Mouse (Mus musculus) Patski (cell line): ENCODE measurements around the gene Hoxc11. TPM values are rescaled to one million over a fixed set of nuclear protein-coding genes. Genes with fewer than 3 reads are reported as not detected.

ENCODE experiments used
- ATAC-seq: fragments of 100-300 bp; one replicate; pipeline ENCODE4 v1.8.0; 2021
- CTCF ChIA-PET: fragments of 350-600 bp; sonication (Branson Sonifier 250); formaldehyde crosslinking; loops from one replicate; lab custom pipeline; 2022; ENCODE audit warnings: inconsistent platforms; lab: Charles Lee
- POLR2A ChIA-PET: fragments of 350-600 bp; sonication (Branson Sonifier 250); formaldehyde crosslinking; loops from one replicate; lab custom pipeline; 2022; ENCODE audit warnings: antibody characterized with exemption, inconsistent platforms; lab: Charles Lee
- DNase-seq: peaks from one replicate; pipeline ENCODE4 v3.0.0-alpha.2; 2011; ENCODE audit warnings: low read depth, low spot score
- H3K27me3 ChIP-seq: fragments of 371-371 bp; one replicate; pipeline ENCODE4 v1.5.1; 2021
- CTCF ChIP-seq: fragments of 100-300 bp; IDR thresholded peaks from one replicate; pipeline ENCODE4 v1.5.1; 2021
- in situ Hi-C: fragments of 300-500 bp; cut with MboI; formaldehyde crosslinking; loops from 3 replicates; pipeline ENCODE4 v1.11.1; 2018; ENCODE audit warnings: low pct_unique_long_range_greater_than_20kb, mixed read lengths
- polyA plus RNA-seq: library from polyadenylated mRNA; unstranded; gene quantifications from one replicate; pipeline ENCODE4 v1.2.3, GENCODE M21; 2021

Gene Hoxc11
- polyA plus RNA-seq, 1 experiment from 2014 or later = not detected

DNA sequence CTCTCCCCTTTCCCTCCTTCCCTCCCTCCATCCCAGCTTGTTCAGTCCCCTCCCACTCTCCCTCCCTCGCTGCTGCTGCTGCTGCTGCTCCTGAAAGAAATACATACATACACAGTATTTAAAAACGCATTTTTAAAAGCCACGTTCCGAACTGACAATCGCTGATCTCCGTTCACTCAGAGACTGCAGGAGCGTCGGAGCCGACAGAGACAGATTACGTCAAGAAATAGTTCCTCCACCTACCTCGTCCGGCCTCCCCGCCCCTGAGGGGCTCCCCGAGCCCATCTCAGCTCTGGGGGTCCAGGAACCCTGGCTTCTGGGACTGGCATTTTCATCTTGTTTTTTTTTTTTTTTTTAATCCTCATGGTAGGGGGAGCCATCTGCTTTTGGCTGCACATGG lies 26.7 kb downstream of the Hoxc11 start:
- CTCF ChIA-PET = interaction anchor here (1.1 to 8.2 kb wide), 4 partner anchors 15 to 348 kb away, joined by 3 to 63 read pairs (median 8); partner anchors contain the start of gene Hoxc10
- in situ Hi-C loops = loop anchor here (10.0 kb wide), 1 partner anchor 334 kb away; the partner anchor contains the start of gene Gpr84
- POLR2A ChIA-PET = interaction anchor here (2.1 kb wide), 1 partner anchor 14 kb away, joined by 10 read pairs; the partner anchor contains the start of genes Hoxc10 and Hoxc5
- ATAC-seq = no peak
- TF ChIP-seq CTCF = no peak
- DNase-seq = no peak
- no peaks in the 10 kb centered on the region for H3K27me3 ChIP-seq

DNA sequence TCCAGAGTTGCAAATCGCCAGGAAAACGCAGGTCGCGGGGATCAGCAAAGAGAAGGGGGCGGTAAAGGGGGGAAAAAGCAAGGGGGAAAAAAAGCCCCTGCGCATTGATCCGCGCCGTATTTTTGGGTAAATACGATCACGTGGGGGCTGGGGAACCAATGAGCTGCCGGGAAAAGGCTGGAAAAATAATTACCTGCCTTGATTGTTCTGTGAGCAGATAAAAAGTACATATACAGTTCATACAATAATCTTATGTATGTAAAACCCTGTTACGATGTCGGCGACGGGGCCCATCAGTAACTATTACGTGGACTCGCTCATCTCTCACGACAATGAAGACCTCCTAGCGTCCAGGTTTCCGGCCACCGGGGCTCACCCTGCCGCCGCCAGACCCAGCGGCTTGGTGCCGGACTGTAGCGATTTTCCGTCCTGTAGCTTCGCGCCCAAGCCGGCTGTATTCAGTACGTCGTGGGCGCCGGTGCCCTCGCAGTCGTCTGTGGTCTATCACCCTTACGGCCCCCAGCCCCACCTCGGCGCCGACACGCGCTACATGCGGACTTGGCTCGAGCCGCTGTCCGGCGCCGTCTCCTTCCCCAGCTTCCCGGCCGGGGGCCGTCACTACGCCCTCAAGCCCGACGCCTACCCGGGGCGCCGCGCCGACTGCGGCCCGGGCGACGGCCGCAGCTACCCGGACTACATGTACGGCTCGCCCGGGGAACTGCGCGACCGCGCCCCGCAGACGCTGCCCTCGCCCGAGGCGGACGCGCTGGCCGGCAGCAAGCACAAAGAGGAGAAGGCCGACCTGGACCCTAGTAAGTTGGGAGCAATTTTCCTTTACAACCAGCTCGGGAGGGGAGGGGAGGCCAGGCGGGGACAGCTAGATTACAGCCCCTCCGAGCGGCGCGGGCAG lies 27.4 kb downstream of the Hoxc11 start:
- ChIA-PET POLR2A (interaction anchor here (1.0 kb wide), 1 partner anchor 112 kb away, joined by 3 read pairs; no protein-coding TSS in a partner anchor), CTCF (interaction anchor here (0.9 to 8.2 kb wide), 5 partner anchors 15 to 197 kb away, joined by 3 to 63 read pairs (median 3); partner anchors contain the start of gene Hoxc10)
- no peak for TF ChIP-seq CTCF
- H3K27me3 ChIP-seq = no peaks in the 10 kb centered on the region
- ATAC-seq = peak; percentile 28
- no peak for DNase-seq
- in situ Hi-C loops = loop anchor here (10.0 kb wide), 1 partner anchor 333 kb away; the partner anchor contains the start of gene Gpr84

DNA sequence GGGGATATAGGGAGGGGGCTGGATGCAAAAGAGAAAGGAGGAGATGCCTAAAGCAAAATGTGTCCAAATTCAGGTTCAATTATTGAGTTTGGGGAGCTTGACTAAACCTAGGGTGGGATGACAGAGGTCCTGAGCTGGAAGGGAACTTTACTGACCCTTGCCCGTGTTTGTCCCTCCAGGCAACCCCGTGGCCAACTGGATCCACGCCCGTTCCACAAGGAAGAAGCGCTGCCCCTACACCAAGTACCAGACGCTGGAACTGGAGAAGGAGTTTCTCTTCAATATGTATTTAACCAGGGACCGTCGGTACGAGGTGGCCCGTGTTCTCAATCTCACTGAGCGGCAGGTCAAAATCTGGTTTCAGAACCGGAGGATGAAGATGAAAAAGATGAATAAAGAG lies 29.5 kb downstream of the Hoxc11 start:
- DNase-seq (no peak), ATAC-seq (no peak)
- no peak for TF ChIP-seq CTCF
- ChIA-PET CTCF (interaction anchor here (1.2 to 8.2 kb wide), 2 partner anchors 181 to 195 kb away, joined by 5 to 63 read pairs; no protein-coding TSS in a partner anchor), POLR2A (no interaction called here)
- H3K27me3 ChIP-seq = no peaks in the 10 kb centered on the region
- in situ Hi-C loops = loop anchor here (10.0 kb wide), 1 partner anchor 331 kb away; the partner anchor contains the start of gene Gpr84

DNA sequence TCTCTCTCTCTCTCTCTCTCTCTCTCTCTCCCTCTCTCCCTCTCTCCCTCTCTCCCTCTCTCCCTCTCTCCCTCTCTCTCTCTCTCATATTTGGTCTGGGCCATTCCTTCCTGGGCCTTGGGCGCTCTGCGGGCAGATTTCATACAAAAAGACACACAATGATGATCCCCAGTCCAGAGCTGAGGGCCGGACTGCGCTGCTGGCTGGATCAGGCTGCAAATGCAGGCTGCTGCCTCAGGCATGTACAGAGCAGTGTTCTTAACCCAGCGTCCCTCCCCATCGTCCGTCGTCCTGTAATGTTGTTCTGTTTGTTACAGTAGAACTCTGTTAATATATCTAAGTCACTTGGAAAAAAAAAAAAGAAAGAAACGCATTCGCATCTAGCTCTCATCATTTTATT lies 30.3 kb downstream of the Hoxc11 start:
- ChIA-PET CTCF (interaction anchor here (1.1 to 8.2 kb wide), 2 partner anchors 18 to 194 kb away, joined by 3 to 63 read pairs; partner anchors contain the start of genes Hoxc10 and Hoxc5), POLR2A (interaction anchor here (0.6 kb wide), 1 partner anchor 94 kb away, joined by 5 read pairs; no protein-coding TSS in a partner anchor)
- no peak for DNase-seq
- no peak for ATAC-seq
- TF ChIP-seq CTCF = no peak
- in situ Hi-C loops = loop anchor here (10.0 kb wide), 1 partner anchor 330 kb away; the partner anchor contains the start of gene Gpr84
- H3K27me3 ChIP-seq = no peaks in the 10 kb centered on the region

DNA sequence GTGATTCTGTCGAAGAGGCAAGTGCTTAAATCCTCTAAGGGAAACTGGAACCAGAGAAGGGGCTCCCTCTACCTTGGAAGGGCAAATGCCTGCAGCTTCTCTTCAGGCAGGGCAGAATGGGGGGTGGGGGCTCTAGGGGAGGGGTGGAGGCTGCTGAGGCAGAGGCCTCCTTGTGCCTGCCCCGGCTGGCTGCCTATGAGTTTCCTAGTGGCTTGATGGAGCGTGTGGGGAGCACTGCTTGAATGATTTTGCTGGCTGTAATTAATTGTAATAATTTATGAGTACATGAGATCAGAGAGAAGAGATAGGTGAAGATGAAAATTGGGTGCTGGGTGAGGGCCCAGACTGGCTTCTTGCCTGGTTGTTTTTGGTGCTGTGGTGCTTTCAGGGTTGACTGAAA lies 30.7 kb downstream of the Hoxc11 start:
- in situ Hi-C loops = loop anchor here (5.0 to 10.0 kb wide), 2 partner anchors 187 to 330 kb away; partner anchors contain the start of gene Gpr84
- POLR2A ChIA-PET = interaction anchor here (0.6 kb wide), 1 partner anchor 93 kb away, joined by 5 read pairs; no protein-coding TSS in a partner anchor
- no peak for TF ChIP-seq CTCF
- ATAC-seq (no peak), DNase-seq (no peak)
- CTCF ChIA-PET = interaction anchor here (1.0 to 8.2 kb wide), 4 partner anchors 18 to 194 kb away, joined by 3 to 63 read pairs (median 18); partner anchors contain the start of genes Hoxc10 and Hoxc5
- no peaks in the 10 kb centered on the region for H3K27me3 ChIP-seq

DNA sequence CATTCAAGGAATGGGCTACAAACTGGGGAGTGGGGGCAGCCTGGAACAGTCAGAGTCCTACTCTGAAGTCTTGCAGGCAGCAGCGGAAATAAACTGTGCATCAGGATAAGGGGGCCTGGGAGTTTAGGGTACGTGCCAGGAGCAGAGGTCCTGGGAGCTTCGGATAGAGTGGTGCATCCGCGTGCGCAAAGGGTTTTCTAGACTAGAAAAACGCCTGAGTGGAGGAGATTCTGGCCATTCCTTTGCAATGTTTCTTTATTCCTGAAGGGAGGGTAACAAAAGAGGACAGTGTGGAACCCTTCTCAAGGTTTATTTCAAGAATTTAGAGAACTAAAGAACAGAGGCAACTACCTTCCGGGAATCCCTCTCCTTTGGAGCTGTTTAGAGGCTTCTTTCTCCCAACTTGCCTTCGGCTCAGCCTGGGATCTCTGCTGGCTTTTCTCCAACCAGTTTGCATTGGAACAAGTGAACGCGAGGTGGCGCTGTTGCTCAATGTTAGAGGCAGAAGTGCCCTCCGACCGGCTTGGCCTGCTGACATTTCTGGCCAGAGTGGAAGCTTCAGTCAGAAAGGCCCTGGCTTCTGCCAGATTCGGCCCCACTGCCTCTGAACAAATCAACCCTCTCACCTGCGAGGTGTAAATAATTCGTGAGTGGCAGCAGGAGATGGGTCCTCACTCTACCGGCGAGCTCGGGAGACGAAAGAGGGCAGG lies 33.1 kb downstream of the Hoxc11 start:
- POLR2A ChIA-PET = interaction anchor here (0.6 to 0.8 kb wide), 2 partner anchors 12 to 135 kb away, joined by 3 read pairs; no protein-coding TSS in a partner anchor
- TF ChIP-seq CTCF = peak; percentile 95
- CTCF ChIA-PET = interaction anchor here (0.6 to 3.9 kb wide), 17 partner anchors 10 to 605 kb away, joined by 3 to 31 read pairs (median 4); partner anchors contain the start of genes Hoxc10 and Hoxc6
- H3K27me3 ChIP-seq = peaks cover 4% of the 10 kb centered on the region
- ATAC-seq = peak; percentile 61
- no peak for DNase-seq
- in situ Hi-C loops = loop anchor here (5.0 to 10.0 kb wide), 2 partner anchors 185 to 328 kb away; partner anchors contain the start of gene Gpr84

DNA sequence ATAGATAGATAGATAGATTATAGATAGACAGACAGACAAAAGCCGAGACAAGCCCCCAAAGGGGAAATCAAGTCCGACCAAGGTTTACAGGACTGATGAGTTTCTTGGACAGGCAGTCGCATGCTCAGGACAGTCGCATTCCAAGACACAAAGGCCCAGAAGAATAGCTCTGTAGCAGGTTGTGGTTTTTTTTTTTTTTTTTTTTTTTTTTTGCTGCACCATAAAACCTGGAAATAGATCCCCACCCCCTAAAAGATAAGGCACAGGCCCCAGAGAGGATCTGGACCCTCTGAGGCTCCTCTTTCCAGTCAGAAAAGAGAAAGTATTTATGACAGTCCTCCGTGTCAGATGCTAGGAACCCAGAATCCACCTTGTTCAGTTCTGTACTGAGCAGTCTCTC lies 33.9 kb downstream of the Hoxc11 start:
- no peak for TF ChIP-seq CTCF
- no peak for ATAC-seq
- POLR2A ChIA-PET = interaction anchor here (0.6 kb wide), 1 partner anchor 134 kb away, joined by 3 read pairs; no protein-coding TSS in a partner anchor
- DNase-seq = no peak
- in situ Hi-C loops = loop anchor here (5.0 to 10.0 kb wide), 2 partner anchors 184 to 327 kb away; partner anchors contain the start of gene Gpr84
- peaks cover 4% of the 10 kb centered on the region for H3K27me3 ChIP-seq
- CTCF ChIA-PET = interaction anchor here (0.6 to 3.9 kb wide), 17 partner anchors 9 to 606 kb away, joined by 3 to 31 read pairs (median 4); partner anchors contain the start of genes Hoxc10 and Hoxc6

DNA sequence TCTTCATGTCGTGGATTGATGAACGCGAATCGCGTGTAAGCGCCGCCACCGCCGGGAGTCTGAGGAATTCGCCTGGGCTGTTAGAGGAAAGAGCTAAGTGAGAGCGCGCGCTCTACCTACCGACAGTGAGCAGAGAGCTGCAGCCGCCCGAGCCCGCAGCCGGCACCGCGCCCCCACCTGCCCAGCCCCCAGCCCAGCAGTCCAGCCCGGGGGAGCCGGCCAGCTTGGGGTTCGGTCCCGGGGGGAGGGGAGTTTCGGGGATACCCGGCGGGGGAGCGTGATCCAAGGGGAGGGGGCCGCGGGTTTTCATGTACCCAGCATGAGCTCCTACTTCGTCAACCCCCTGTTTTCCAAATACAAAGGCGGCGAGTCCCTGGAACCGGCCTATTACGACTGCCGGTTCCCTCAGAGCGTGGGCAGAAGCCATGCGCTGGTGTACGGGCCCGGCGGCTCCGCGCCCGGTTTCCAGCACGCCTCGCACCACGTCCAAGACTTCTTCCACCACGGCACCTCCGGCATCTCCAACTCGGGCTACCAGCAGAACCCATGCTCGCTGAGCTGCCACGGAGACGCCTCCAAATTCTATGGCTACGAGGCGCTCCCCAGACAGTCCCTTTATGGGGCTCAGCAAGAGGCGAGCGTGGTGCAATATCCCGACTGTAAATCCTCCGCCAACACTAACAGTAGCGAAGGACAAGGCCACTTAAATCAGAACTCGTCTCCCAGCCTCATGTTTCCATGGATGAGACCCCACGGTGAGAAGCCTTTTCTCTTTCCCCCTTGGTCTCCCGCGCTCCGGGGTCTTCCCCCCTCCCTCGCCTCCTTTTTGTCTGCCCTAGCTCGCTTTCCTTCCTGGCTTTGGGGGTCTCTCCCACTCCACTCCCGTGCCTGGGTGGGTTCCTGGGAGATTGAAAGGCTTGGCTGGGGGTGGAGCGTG lies 36.5 kb downstream of the Hoxc11 start, which contains the start of gene Hoxc8:
Hoxc8 (plus strand) TSS at position 147 of the 937 bp plus-strand sequence.
- no peak for DNase-seq
- TF ChIP-seq CTCF = no peak
- peaks cover 4% of the 10 kb centered on the region for H3K27me3 ChIP-seq
- in situ Hi-C loops = no loop called here
- CTCF ChIA-PET = interaction anchor here (1.1 to 1.3 kb wide), 3 partner anchors 175 to 187 kb away, joined by 3 to 5 read pairs (median 5); no protein-coding TSS in a partner anchor
- POLR2A ChIA-PET = interaction anchor here (0.6 kb wide), 1 partner anchor 24 kb away, joined by 3 read pairs; the partner anchor contains the start of gene Hoxc5
- no peak for ATAC-seq
